Mouse (Mus musculus) forebrain, embryonic 16.5 days (tissue): ENCODE measurements at regions not wholly inside any gene's neighbourhood (a gene's known extent, or its start where the extent isn't known, plus 50 kb on each side); places are given as distances from the start of the nearest gene placed in this dataset.

ENCODE experiments used
- ATAC-seq: fragments of 200-750 bp; cut with Nextera tagmentation; 2 replicates; pipeline ENCODE4 v1.8.0; 2017; ENCODE audit warnings: mild to moderate bottlenecking, moderate library complexity
- H3K27ac ChIP-seq: fragments of 300-500 bp; sonication (generic); 2 replicates; pipeline ENCODE4 v1.5.1; 2014; ENCODE audit warnings: low read length, control low read depth
- H3K27me3 ChIP-seq: fragments of 300-500 bp; sonication (generic); replicated peaks from 2 replicates; pipeline ENCODE4 v1.6.1; 2014; ENCODE audit warnings: low read length; ENCODE audit not compliant: control insufficient read depth, insufficient read depth
- H3K36me3 ChIP-seq: fragments of 300-500 bp; sonication (generic); 2 replicates; pipeline ENCODE4 v1.6.1; 2014; ENCODE audit not compliant: control insufficient read depth, insufficient read depth
- H3K4me1 ChIP-seq: fragments of 300-500 bp; sonication (generic); replicated peaks from 2 replicates; pipeline ENCODE4 v1.6.1; 2014; ENCODE audit warnings: low read length; ENCODE audit not compliant: control insufficient read depth, insufficient read depth
- H3K4me2 ChIP-seq: fragments of 300-500 bp; sonication (generic); 2 replicates; pipeline ENCODE4 v1.6.1; 2014; ENCODE audit warnings: mild to moderate bottlenecking, low read length, control low read depth
- H3K4me3 ChIP-seq: fragments of 300-500 bp; sonication (generic); replicated peaks from 2 replicates; pipeline ENCODE4 v1.5.1; 2014; ENCODE audit warnings: mild to moderate bottlenecking, low read length, control low read depth
- H3K9ac ChIP-seq: fragments of 300-500 bp; sonication (generic); replicated peaks from 2 replicates; pipeline ENCODE4 v1.6.1; 2014; ENCODE audit warnings: low read depth, low read length, control low read depth
- H3K9me3 ChIP-seq: fragments of 300-500 bp; sonication (generic); 2 replicates; pipeline ENCODE4 v1.6.1; 2016; ENCODE audit warnings: low read length; ENCODE audit not compliant: control insufficient read depth
- WGBS: fragments of 180-500 bp; shearing (Covaris S2); extraction: QIAGEN DNeasy Blood & Tissue Kit; methylation state at CpG from one replicate; pipeline ENCODE4 v1.1.7; 2014; 5-methylcytosine and 5-hydroxymethylcytosine counted together

- no peaks in the 10 kb centered on the region for H3K36me3 ChIP-seq
- H3K4me3 ChIP-seq = no peak overlapping the region
- no peak overlapping the region for H3K27ac ChIP-seq
- H3K9ac ChIP-seq = no peak overlapping the region
- ATAC-seq = no peak
- H3K9me3 ChIP-seq = no peaks in the 10 kb centered on the region
- no peaks in the 10 kb centered on the region for H3K27me3 ChIP-seq
- peaks cover 1% of the 10 kb centered on the region; the same call in 1 of the 2 replicates for H3K4me1 ChIP-seq
- no peak overlapping the region for H3K4me2 ChIP-seq
- WGBS = 67% methylated on average over 2 of the region's 2 CpGs
These were observed 53.9 kb upstream of the Bhlhe23 start for GRCm38 (mm10) chr2:180830607-180831006.

DNA sequence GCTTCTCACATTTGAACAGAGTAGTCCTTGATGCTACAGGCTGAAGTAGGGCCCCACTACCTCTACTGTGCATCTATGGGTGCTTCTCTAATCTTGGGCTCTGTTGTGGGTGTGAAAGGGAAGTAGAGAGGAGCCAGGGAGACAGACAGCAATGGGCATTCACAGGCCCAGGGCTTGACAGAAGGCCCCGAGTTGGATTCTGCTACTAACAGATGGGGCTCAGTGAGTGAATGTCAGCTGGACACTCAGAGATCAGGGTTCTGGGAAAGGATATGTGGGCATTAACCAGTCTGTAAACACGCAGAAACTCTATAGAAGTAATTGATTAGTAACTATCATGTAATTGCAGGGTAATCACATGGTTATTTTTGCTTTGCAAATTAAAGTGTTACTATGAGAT, 51.4 kb upstream of the Bhlhe23 start:
- WGBS = 56% methylated on average over 2 of the region's 2 CpGs
- H3K4me3 ChIP-seq = no peak overlapping the region
- no peak overlapping the region for H3K9ac ChIP-seq
- H3K4me2 ChIP-seq = no peak overlapping the region
- H3K36me3 ChIP-seq = no peaks in the 10 kb centered on the region
- peaks cover 6% of the 10 kb centered on the region; the same call in 1 of the 2 replicates for H3K4me1 ChIP-seq
- no peaks in the 10 kb centered on the region for H3K9me3 ChIP-seq
- no peaks in the 10 kb centered on the region; the same call in 1 of the 2 replicates for H3K27me3 ChIP-seq
- H3K27ac ChIP-seq = no peak overlapping the region
- no peak for ATAC-seq

GRCm38 (mm10) chr2:180826742-180827141, 50.0 kb upstream of the Bhlhe23 start:
- Histone ChIP-seq H3K4me2 (no peak overlapping the region), H3K4me1 (peaks cover 6% of the 10 kb centered on the region; the same call in 1 of the 2 replicates), H3K36me3 (no peaks in the 10 kb centered on the region), H3K4me3 (no peak overlapping the region), H3K9ac (no peak overlapping the region), H3K9me3 (no peaks in the 10 kb centered on the region), H3K27me3 (no peaks in the 10 kb centered on the region; the same call in 1 of the 2 replicates), H3K27ac (no peak overlapping the region)
- 96% methylated on average over 1 of the region's 1 CpGs for WGBS
- no peak for ATAC-seq
